Mouse (Mus musculus): ENCODE data around the gene Slc11a1.
A peak's percentile ranks its signal among the peaks of the same experiment; 100 is the strongest.
"Not testable (repeated sequence)": the region's sequence is repeated elsewhere in the genome, so short reads cannot be mapped to it uniquely, and the experiment has no call there.

Slc11a1 gene

DNA sequence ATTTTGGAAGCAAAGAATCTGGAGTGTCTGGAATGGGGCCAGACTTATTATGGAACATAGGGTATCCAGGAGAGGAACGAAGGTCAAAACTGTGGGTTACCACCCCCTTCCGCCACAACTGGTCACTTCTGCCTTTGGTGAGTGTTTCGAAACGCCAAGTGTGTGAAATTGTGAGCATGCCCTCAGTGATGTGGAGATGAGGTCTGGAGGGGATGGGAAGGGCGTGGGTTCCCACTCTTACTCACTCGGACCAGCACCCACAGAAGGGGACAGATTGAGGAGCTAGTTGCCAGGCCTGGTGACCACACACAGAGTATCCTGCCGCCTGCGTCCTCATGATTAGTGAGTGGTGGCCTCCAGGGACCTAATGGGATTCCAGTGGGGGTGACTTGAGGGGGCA is at the start of gene Slc11a1:
TSS of gene Slc11a1 (plus strand) at position 216 of the 400 bp plus-strand sequence.
- DNase-seq (ENCODE audit: low read depth, low spot score) = peak; percentile 27

DNA sequence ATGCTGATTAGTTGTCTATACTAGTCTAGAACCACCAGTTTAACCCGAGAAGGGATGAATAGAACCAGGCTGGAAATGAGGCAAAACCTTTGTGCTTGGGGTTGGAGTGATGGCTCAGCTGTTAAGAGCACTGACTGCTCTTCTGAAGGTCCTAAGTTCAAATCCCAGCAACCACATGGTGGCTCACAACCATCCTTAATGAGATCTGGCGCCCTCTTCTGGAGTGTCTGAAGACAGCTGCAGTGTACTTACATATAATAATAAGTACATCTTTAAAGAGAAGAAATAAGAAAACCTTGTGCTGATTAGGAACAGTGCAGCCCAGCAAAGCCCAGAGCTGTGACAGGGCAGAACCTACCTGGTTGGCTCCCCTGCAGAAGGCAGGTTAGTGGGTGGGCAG is 48.1 kb upstream of the Slc11a1 start:
- not testable (repeated sequence) for DNase-seq (ENCODE audit: low read depth, low spot score)

GRCm38 (mm10) chr1:74329899-74330431 is 45.0 kb upstream of the Slc11a1 start:
- DNase-seq (ENCODE audit: low read depth, low spot score) = peak; percentile 36

GRCm38 (mm10) chr1:74331046-74331681 is 43.8 kb upstream of the Slc11a1 start:
- no peak for DNase-seq (ENCODE audit: low read depth, low spot score)

- peak; percentile 98 for DNase-seq (ENCODE audit: low read depth, low spot score)
Measured at GRCm38 (mm10) chr1:74332241-74332763, 42.7 kb upstream of the Slc11a1 start.

DNA sequence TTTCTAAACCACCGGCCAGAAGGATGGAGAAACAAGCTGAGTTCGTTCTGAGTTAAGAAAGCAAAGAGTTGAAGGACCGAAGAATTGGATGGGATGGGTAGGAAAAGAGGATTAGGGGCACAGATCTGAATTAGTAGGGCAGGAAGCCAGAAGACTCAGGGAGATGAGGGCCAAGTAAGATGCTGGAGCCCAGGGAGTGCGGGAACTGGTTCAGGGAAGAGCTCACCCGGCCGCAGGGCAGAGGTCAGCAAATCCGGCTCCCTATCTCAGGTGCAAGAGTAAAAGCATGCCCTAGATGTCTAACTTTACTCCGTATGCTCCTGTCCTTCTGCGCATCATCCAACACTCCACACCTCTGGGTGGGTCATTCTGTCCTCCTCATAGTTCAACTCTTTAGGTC is 42.1 kb upstream of the Slc11a1 start:
- DNase-seq (ENCODE audit: low read depth, low spot score) = peak; percentile 55

- no peak for DNase-seq (ENCODE audit: low read depth, low spot score)
Measured at GRCm38 (mm10) chr1:74334607-74335006, 40.4 kb upstream of the Slc11a1 start.

- DNase-seq (ENCODE audit: low read depth, low spot score) = no peak
Measured at GRCm38 (mm10) chr1:74335033-74335432, 40.0 kb upstream of the Slc11a1 start.

DNA sequence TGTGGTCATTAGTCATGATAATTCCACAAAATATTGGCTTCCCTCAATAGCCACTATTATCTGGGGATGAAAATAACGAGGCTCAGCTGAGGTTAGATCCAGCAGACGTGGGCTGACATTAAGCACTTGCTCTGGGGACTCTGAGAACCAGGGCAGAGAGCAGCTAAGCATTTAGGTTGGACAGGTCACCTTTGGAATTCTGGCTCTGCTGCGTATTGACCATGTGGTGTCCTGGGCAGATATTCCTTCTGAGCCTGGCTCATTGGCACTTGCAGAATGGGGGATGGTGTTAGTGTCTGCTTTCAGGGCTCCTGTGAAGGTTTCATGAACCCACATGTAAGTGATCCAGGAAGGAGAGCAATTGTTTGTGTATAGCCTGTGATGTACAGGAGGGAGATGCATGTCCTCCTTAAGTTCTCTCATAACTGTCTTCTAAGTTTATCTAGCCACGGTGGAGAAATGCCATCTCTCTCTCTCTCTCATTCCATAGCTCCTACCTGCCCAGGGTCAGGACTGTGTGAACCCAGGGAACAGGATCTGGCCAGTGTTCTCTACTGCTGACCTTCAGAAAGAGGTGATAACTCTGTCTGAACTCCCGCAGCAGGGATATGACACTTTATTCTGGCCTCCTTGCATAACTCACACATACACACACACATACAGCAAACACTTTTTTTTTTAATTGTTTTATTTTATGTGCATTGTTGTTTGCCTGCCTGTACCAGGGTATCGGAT is 39.4 kb upstream of the Slc11a1 start:
- peak; percentile 76 for DNase-seq (ENCODE audit: low read depth, low spot score)

DNA sequence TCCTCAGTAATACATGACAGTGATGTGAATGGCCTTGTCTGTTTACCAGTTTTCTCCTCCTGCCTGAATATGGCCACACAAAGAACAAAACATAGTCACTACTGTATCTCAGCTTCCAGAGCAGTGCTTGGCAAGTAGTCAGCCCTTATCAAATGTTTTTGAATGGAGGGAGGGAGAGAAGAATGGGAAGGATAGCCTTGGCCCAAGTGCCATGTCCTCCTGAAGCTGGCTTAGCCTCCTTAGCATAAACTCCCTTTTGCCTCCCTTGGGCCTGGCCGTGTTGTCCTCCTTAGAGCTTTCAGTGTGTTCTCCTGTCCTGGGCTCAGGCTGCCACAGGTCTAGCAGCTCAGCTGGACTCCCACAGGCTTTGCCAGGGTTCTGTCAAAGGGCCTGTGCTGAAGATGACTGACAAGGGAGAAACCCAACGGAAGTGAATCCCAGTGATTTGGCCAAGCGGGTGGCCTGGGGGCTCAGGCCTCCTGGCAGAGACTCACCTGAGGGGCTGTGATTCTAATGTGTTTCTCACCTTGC is 37.7 kb upstream of the Slc11a1 start:
- peak; percentile 39 for DNase-seq (ENCODE audit: low read depth, low spot score)

- no peak for DNase-seq (ENCODE audit: low read depth, low spot score)
Measured at GRCm38 (mm10) chr1:74338013-74338412, 37.0 kb upstream of the Slc11a1 start.

DNA sequence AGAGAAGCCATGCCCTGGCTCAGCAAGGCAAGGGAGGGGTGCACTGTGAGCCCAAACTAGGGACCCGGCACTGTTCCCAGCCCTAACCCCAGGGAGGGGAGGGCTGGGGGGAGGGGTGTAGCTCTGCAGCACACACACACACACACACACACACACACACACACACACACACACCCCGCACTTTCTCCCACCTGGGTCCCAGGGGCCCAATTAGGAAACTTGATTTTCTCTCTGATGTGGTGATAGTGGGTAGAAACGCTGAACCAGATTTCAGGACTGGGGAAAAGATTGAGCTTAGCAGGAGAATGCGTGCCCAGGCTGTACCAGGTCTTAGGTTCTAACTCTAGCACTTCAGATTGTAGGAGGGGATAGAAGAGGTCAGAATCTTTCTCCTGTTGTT is 36.4 kb upstream of the Slc11a1 start:
- DNase-seq (ENCODE audit: low read depth, low spot score) = no peak

DNA sequence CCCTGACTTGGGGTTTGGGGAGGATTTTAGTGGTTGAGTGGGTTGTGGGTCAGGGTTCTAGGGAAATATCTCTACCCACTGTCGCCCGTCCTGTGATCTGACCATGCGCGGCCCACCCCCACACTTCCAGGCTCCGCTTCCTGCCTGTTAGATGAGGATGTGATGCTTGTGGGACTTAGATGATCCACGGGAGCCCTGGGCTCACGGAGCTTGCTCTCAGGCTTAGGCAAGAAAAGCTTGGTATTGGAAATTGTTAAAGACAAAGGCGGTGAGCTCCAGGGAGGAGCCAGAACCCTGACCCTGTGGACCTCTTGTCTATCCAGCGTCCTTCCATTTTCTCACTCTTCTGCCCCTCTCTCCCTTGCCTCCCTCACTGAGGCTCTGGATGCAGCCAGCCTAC is 35.1 kb upstream of the Slc11a1 start:
- DNase-seq (ENCODE audit: low read depth, low spot score) = no peak

DNA sequence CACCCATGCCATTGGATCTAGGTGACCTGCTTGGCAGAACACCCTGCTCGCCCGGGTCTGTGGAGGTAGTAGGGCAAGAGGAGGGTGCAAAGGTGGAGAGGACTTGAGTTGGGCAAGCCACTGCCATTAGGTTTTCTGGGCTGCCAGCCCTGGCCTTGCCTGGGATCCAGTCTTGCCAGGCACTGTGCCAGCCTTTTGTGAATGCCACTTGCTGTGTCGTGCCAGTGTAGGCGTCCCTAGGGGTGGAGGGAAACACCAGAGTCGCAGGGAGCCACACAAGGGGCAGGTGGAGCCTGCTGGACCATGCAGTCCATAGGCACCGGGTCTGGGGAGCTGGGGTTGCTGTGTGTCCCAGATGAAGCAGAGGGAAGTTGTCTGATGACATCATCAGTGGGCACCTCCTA is 34.6 kb upstream of the Slc11a1 start:
- peak; percentile 65 for DNase-seq (ENCODE audit: low read depth, low spot score)

GRCm38 (mm10) chr1:74340992-74341391 is 34.0 kb upstream of the Slc11a1 start:
- not testable (repeated sequence) for DNase-seq (ENCODE audit: low read depth, low spot score)

DNA sequence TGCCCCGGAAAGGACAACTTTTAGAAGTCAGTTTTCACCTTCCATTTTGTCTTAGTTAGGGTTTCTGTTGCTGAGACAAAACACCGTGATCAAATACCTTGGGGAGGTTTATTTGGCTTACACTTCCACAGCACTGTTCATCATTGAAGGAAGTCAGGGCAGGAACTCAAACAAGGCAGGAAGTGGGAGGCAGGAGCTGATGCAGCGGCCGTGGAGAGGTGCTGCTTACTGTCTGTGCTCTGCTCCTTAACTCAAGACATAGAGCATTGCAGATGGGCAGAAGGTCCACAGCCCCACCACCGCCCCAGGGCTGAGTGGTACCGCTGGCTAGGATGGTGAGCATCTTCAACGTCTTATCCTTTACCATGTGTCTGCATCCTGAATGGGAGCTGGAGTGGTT is 33.1 kb upstream of the Slc11a1 start:
- DNase-seq (ENCODE audit: low read depth, low spot score) = peak; percentile 33

DNA sequence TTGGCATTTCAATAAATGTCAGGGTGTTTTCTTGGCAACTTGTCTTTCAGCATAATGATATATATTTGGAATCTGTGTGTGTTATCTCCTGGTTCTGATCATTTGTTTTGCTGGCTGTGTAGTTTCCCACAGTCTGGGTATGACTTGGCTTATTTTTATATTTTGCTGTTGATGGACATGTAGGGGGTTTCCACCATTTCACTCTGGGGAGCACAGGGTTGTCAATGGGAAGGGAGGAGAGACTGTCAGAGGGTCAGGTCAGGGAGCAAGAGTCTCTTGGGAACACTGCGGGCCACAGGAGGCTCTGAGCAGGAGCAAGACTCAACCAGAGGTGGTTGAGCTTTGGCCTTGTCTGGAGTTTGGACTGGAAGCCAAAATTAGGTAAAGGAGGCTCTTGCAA is 32.7 kb upstream of the Slc11a1 start:
- DNase-seq (ENCODE audit: low read depth, low spot score) = no peak

DNA sequence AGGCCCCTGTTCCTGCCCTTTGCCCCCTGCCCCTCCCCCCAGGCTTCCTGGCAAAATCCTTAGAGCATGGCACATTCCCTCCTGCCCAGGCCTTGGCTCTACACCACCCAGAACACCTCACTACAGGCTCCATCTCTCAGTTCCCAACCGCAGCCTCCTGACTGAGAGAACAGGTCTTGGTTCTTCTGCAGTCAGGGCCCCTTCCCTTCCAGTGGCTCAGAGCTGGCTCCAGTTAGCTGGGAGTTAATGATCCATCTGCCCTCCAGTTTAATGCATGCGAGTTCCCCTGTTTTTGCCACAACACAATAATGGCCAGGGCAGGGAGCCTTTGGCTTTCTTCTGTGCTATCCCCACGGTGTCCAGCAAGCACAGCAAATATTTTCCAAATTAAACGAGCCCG is 31.8 kb upstream of the Slc11a1 start:
- no peak for DNase-seq (ENCODE audit: low read depth, low spot score)

- DNase-seq (ENCODE audit: low read depth, low spot score) = no peak
Measured at GRCm38 (mm10) chr1:74344163-74344916, 30.7 kb upstream of the Slc11a1 start.

- no peak for DNase-seq (ENCODE audit: low read depth, low spot score)
Measured at GRCm38 (mm10) chr1:74351185-74351769, 23.7 kb upstream of the Slc11a1 start.

DNA sequence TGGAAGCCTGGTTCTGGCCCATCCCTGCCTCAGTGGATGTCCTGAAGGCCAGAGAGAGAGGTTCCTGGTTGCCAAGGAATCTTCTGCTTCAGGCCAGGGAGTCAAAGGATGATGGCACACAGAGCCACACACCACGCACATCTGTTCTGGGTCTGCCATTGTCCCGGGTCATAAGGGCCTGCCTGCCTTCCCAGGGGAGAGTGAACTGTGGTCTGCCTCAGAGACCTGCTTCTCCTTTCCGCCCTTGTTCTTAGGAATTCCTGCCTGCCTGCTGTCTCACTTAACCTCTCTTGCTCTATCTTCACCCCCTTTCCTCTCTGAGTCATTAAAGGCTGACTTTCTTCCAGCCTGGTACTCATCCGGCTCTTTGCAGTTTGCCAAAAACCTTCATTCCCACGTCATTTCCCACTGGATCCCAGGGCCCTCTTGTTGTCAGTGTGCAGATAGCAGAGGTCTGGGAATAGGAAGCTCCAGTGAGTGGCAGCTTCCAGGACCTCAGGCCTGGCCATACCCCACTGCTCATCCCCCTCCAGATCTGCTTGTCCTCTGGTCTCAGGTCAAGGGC is 22.4 kb upstream of the Slc11a1 start:
- DNase-seq (ENCODE audit: low read depth, low spot score) = no peak

All from brain, adult 2 months (tissue).